Mouse (Mus musculus) forebrain, embryonic 10.5 days (tissue): ENCODE data around the gene Tmx4. TPM values are rescaled to one million over a fixed set of nuclear protein-coding genes. Genes with fewer than 3 reads are reported as not detected.
"Not testable (repeated sequence)": the region's sequence is repeated elsewhere in the genome, so short reads cannot be mapped to it uniquely, and the experiment has no call there.

Experiments used
- DNase-seq: peaks from one replicate; pipeline ENCODE4 v3.0.0-alpha.2; 2017; ENCODE audit warnings: low spot score; ENCODE audit errors: extremely low spot score
- H3K27ac ChIP-seq: fragments of 300-500 bp; sonication (generic); 2 replicates; pipeline ENCODE4 v1.5.1; 2016; ENCODE audit warnings: mild to moderate bottlenecking
- H3K27me3 ChIP-seq: fragments of 300-500 bp; sonication (generic); 2 replicates; pipeline ENCODE4 v1.6.1; 2016; ENCODE audit warnings: mild to moderate bottlenecking; ENCODE audit not compliant: poor library complexity, severe bottlenecking
- H3K36me3 ChIP-seq: fragments of 300-500 bp; sonication (generic); replicated peaks from 2 replicates; pipeline ENCODE4 v1.6.1; 2016; ENCODE audit warnings: mild to moderate bottlenecking, moderate library complexity
- H3K4me1 ChIP-seq: fragments of 300-500 bp; sonication (generic); 2 replicates; pipeline ENCODE4 v1.6.1; 2016
- H3K4me3 ChIP-seq: fragments of 300-500 bp; sonication (generic); 2 replicates; pipeline ENCODE4 v1.5.1; 2016; ENCODE audit warnings: mild to moderate bottlenecking, moderate library complexity
- H3K9me3 ChIP-seq: fragments of 300-500 bp; sonication (generic); 2 replicates; pipeline ENCODE4 v1.6.1; 2016; ENCODE audit warnings: mild to moderate bottlenecking, moderate library complexity
- WGBS: fragments of 180-500 bp; shearing (Covaris S2); methylation state at CpG from one replicate; pipeline ENCODE4 v1.1.7; 2016; 5-methylcytosine and 5-hydroxymethylcytosine counted together
- polyA plus RNA-seq: library from polyadenylated mRNA; unstranded; fragments of >200 nt; fragmentation: Nextera tagmentation; extraction: Ambion mirVana; gene quantifications from 2 replicates; pipeline ENCODE4 v1.2.1, GENCODE M21; 2016

The Tmx4 gene
- polyA plus RNA-seq, 1 experiment from 2014 or later: 27.1 TPM

- WGBS: 46% methylated on average over 4 of the region's 4 CpGs
- Histone ChIP-seq H3K27ac (peak overlapping the region; percentile 98; the same call in 1 of the 2 replicates), H3K36me3 (no peaks in the 10 kb centered on the region), H3K4me1 (peaks cover 35% of the 10 kb centered on the region), H3K9me3 (no peaks in the 10 kb centered on the region), H3K27me3 (no peaks in the 10 kb centered on the region), H3K4me3 (no peak overlapping the region)
- no peak for DNase-seq
These were observed 1.2 kb upstream of the Tmx4 start for GRCm38 (mm10) chr2:134645166-134645565.

GRCm38 (mm10) chr2:134644301-134644912 is 462 bp upstream of the Tmx4 start:
- peaks cover 35% of the 10 kb centered on the region for H3K4me1 ChIP-seq
- 34% methylated on average over 6 of the region's 6 CpGs for WGBS
- no peak for DNase-seq
- peaks cover 2% of the 10 kb centered on the region; the same call in 1 of the 2 replicates for H3K36me3 ChIP-seq
- H3K27me3 ChIP-seq: no peaks in the 10 kb centered on the region
- H3K4me3 ChIP-seq: peak overlapping the region; percentile 75
- H3K9me3 ChIP-seq: no peaks in the 10 kb centered on the region
- H3K27ac ChIP-seq: peak overlapping the region; percentile 98

GRCm38 (mm10) chr2:134642377-134642776 is 1.6 kb downstream of the Tmx4 start:
- H3K36me3 ChIP-seq: peaks cover 10% of the 10 kb centered on the region
- H3K4me1 ChIP-seq: peaks cover 35% of the 10 kb centered on the region
- H3K27ac ChIP-seq: no peak overlapping the region
- no peak for DNase-seq
- no peaks in the 10 kb centered on the region for H3K27me3 ChIP-seq
- H3K4me3 ChIP-seq: peak overlapping the region; percentile 75; the same call in 1 of the 2 replicates
- H3K9me3 ChIP-seq: no peaks in the 10 kb centered on the region

DNA sequence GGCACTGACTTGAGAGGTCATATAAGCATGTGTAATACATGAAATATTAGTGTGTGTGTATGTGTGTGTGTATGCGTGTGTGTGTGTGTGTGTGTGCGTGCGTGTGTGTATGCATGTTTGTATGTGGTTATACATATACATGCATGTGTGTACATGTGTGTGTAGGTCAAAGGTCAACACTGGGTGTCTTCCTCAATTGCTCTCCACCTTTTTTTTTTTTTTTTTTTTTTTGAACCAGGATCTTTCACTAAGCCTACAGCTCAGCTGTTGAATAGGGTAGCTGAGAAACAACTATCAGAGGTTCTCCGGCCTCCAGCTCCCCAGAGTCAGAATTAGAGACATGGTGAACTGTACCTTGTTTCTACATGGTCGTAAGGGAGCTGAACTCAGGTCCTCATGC is 2.6 kb downstream of the Tmx4 start:
- Histone ChIP-seq H3K4me3 (no peak overlapping the region), H3K27me3 (no peaks in the 10 kb centered on the region), H3K36me3 (peaks cover 10% of the 10 kb centered on the region), H3K9me3 (no peaks in the 10 kb centered on the region), H3K4me1 (peaks cover 35% of the 10 kb centered on the region), H3K27ac (no peak overlapping the region)
- DNase-seq: no peak
- 94% methylated on average over 5 of the region's 5 CpGs for WGBS

DNA sequence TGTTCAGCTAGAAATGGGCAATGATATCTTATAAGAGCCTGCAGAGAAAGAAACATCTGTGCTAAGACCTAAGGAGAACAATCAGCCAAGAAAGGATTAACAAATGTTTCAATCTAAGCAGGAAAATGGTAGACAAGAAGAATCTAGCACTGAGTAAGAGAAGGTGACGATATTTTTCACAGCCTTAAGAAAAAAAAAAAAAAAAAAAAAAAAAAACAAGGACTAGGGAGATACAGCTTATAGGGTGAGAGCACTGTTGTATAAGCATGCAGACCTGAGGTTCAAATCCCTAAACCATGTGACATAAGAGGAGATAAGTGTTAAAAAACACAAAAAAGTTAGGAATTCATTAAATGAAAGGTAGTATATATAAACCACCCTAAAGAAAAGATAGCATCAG is 3.5 kb downstream of the Tmx4 start:
- WGBS: 90% methylated on average over 1 of the region's 1 CpGs
- peaks cover 32% of the 10 kb centered on the region for H3K4me1 ChIP-seq
- no peak overlapping the region for H3K4me3 ChIP-seq
- DNase-seq: no peak
- no peaks in the 10 kb centered on the region for H3K9me3 ChIP-seq
- H3K27ac ChIP-seq: no peak overlapping the region
- peaks cover 10% of the 10 kb centered on the region for H3K36me3 ChIP-seq
- H3K27me3 ChIP-seq: no peaks in the 10 kb centered on the region

GRCm38 (mm10) chr2:134628541-134628940 is 15.4 kb downstream of the Tmx4 start:
- not testable (repeated sequence) for H3K4me1 ChIP-seq, H3K27ac ChIP-seq, H3K27me3 ChIP-seq, H3K9me3 ChIP-seq, H3K4me3 ChIP-seq, DNase-seq
- 100% methylated on average over 2 of the region's 2 CpGs for WGBS
- peaks cover 13% of the 10 kb centered on the region for H3K36me3 ChIP-seq

DNA sequence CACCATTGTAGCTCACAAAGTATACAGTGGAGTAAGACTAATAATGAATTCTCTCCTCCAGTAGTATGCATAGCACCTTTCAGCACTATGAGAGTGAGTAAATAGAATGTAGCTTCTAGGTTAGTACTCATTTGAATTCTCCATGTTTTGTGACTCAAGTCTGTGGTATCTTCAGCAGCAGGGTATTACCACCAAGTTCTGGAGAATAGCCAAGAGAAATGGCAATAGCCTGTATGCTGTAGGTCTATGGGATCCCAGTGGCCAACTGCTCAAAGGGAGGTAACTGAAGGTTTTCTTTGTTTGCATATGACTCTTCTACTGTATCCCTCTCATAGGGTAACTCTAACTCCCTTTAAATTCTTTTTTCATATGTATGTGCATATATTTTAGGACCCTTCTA is 39.0 kb downstream of the Tmx4 start:
- Histone ChIP-seq H3K4me3 (no peak overlapping the region), H3K4me1 (no peaks in the 10 kb centered on the region), H3K27ac (no peak overlapping the region), H3K36me3 (peaks cover 13% of the 10 kb centered on the region), H3K27me3 (no peaks in the 10 kb centered on the region), H3K9me3 (no peaks in the 10 kb centered on the region)
- DNase-seq: no peak

GRCm38 (mm10) chr2:134591081-134591694 is 52.8 kb downstream of the Tmx4 start:
- H3K9me3 ChIP-seq: no peaks in the 10 kb centered on the region
- no peaks in the 10 kb centered on the region for H3K4me1 ChIP-seq
- WGBS: 91% methylated on average over 6 of the region's 6 CpGs
- no peak overlapping the region for H3K4me3 ChIP-seq
- H3K36me3 ChIP-seq: peaks cover 6% of the 10 kb centered on the region
- no peaks in the 10 kb centered on the region for H3K27me3 ChIP-seq
- no peak for DNase-seq
- H3K27ac ChIP-seq: no peak overlapping the region

DNA sequence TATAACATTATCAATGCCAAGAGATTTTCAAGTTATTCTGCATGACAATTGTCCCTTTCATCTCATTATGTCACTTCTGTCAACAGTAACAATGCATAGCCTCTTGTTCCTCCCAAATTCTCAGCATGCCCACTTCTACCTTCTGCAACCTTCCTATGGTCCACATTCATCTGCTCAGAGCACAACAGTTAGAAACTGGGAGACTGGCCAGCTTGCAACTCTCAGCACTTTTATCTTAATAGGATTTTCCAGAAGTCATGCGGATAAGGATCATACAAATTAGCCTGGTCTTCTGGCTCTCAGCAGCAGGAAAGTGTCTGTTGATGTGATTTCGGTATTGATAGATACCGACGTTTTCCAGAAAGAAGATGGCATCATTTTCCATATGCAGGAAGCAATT is 58.7 kb downstream of the Tmx4 start:
- DNase-seq: no peak
- Histone ChIP-seq H3K4me3 (no peak overlapping the region), H3K27ac (no peak overlapping the region), H3K27me3 (no peaks in the 10 kb centered on the region), H3K36me3 (no peaks in the 10 kb centered on the region), H3K4me1 (peaks cover 4% of the 10 kb centered on the region; the same call in 1 of the 2 replicates), H3K9me3 (no peaks in the 10 kb centered on the region)
- WGBS: 63% methylated on average over 4 of the region's 4 CpGs

DNA sequence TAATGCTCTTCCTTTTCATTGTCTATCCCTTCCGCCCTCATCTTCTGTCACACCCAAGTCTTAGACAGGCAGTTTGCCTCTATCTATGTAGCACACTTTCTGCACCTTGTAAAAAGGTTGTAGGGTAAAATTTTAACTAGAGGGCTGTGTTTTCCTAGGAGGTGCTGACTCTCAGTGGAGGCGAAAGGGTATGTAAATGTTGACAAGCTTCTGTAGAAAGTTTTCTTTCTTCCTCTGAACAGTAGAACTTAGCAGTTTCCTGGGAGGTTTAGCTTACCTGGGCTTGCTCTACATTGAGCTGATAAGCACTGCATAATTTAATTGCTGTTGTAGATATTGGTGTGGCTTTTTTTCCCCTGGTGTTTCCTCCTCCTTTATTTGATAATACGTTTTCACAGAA is 84.5 kb downstream of the Tmx4 start:
- WGBS: 85% methylated on average over 3 of the region's 3 CpGs
- Histone ChIP-seq H3K27me3 (no peaks in the 10 kb centered on the region), H3K4me3 (no peak overlapping the region), H3K9me3 (peaks cover 16% of the 10 kb centered on the region; the same call in 1 of the 2 replicates), H3K4me1 (no peaks in the 10 kb centered on the region), H3K27ac (no peak overlapping the region), H3K36me3 (no peaks in the 10 kb centered on the region)
- DNase-seq: no peak

DNA sequence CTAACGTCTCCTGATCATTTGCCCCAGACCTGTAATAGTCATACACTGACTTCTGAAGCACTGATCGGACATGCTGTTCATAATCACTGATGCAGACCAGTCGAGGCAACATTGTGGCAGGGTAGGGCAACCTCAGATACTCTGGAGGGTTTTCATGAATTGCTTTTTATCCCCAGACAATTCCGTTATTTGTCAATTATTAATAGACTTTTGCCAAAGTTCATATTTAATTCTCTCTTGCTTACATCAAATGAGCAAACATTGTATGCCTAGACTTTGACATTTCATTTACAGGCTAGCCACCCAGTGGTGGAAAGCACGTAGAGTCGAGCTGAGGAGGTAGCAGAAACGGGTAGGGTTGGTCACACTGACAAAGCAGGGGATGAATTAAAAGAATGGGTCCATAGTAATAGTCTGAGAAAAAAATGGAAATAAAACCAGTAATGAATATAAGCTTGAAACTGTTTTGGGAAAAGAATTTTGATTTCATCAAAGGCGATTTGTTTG is 89.7 kb downstream of the Tmx4 start, which contains the start of gene Hao1:
TSS of gene Hao1 (minus strand) at position 148 of the 507 bp plus-strand sequence.
- Histone ChIP-seq H3K36me3 (no peaks in the 10 kb centered on the region), H3K27me3 (no peaks in the 10 kb centered on the region), H3K27ac (no peak within 1 kb of the TSS), H3K4me1 (no peaks in the 10 kb centered on the region), H3K9me3 (no peaks in the 10 kb centered on the region), H3K4me3 (no peak within 1 kb of the TSS)
- WGBS: 88% methylated on average over 8 of the region's 8 CpGs
- no peak for DNase-seq

DNA sequence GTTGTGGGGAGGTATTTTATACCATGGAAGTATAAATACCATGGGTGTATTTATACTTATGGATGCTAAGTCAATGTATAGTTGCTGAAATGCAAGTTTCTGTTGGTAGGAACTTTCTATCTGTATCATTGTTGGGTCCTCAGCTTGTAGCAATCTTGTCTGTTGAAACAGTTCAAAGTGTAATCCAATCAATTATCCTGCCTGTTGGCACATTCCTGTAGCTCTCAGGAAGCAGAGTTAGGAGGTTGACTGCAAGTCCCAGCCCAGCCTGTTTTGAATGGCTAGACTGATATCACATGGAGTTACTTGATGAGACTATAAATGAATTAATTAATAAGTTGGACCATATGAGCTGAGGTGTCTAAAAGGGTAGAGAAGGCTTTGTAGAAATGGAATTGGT is 91.6 kb downstream of the Tmx4 start:
- Histone ChIP-seq H3K27ac (no peak overlapping the region), H3K27me3 (no peaks in the 10 kb centered on the region), H3K36me3 (no peaks in the 10 kb centered on the region), H3K4me3 (no peak overlapping the region), H3K9me3 (no peaks in the 10 kb centered on the region), H3K4me1 (no peaks in the 10 kb centered on the region)
- no peak for DNase-seq

DNA sequence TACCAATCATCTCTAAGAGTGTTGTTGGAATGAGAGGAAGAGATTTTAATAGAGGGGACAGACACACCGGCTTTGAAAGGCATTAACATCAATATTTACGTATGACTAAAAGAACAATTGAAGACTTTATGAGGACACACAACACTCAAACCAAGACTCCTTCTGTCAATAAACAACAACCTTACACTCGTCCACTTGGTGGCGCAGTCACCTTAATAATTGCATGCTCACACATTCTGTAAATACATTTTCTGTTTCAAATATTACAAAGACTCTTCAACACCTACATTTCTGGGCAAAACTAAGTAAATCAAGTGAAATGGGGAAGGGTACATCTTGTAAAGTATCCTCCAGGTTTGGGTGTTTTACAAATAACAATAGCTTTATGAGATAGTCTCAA is 94.2 kb downstream of the Tmx4 start:
- 27% methylated on average over 4 of the region's 4 CpGs for WGBS
- Histone ChIP-seq H3K27ac (no peak overlapping the region), H3K4me1 (no peaks in the 10 kb centered on the region), H3K36me3 (no peaks in the 10 kb centered on the region), H3K27me3 (no peaks in the 10 kb centered on the region), H3K9me3 (no peaks in the 10 kb centered on the region), H3K4me3 (no peak overlapping the region)
- peak; percentile 23 for DNase-seq
